Mouse (Mus musculus): Measurements from ENCODE around the gene Phf21a.

Phf21a gene

GRCm38 (mm10) chr2:92092817-92093216 lies at the start of gene Phf21a:
Phf21a (plus strand) TSS chr2:92093117.
- DNase-seq (ENCODE audit: low spot score), result no peak

- no peak for DNase-seq (ENCODE audit: low spot score)
These were observed 49.6 kb upstream of the Phf21a start for GRCm38 (mm10) chr2:92043285-92043684.

DNA sequence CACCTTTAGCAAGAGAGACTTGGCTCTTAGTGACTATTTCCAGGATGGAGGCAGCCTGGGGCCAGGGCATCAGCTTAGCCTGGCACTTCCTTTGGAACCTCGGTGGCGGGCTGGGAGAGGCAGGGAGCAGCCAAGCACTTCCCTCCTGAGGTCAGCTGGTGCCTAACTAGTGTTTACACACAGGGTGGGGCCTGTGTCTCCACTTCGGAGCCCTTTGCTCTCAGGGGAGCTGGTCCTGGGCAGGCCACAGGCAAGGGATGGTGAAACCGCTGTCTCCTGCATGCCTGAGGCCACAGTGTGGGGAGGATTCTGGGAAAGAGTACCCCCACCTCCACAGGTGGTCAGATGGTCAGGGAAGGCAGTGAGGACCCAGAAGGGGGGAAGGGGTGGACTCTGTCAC lies 45.3 kb upstream of the Phf21a start:
- no peak for DNase-seq (ENCODE audit: low spot score)

- no peak for DNase-seq (ENCODE audit: low spot score)
These were observed 44.8 kb upstream of the Phf21a start for GRCm38 (mm10) chr2:92048034-92048690.

DNA sequence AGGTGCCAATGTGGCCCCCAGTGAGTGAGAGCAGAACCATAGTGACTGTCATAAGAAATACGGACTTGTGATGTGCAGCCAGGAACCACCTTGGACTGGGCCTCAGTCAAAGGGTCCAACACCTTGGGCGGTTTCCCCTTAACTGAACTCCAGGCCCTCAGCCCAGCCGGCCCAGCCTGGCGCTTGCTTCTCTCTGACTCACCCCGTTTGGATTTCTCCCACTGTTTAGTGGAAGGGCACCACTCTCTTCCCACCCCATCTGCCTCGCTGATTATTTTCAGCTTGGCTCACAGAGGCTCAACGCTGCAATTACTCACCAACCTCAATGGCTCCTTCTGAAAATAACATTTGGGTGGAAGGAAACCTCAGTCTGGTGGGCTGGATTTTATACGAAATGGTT lies 40.7 kb upstream of the Phf21a start:
- DNase-seq (ENCODE audit: low spot score), result no peak

DNA sequence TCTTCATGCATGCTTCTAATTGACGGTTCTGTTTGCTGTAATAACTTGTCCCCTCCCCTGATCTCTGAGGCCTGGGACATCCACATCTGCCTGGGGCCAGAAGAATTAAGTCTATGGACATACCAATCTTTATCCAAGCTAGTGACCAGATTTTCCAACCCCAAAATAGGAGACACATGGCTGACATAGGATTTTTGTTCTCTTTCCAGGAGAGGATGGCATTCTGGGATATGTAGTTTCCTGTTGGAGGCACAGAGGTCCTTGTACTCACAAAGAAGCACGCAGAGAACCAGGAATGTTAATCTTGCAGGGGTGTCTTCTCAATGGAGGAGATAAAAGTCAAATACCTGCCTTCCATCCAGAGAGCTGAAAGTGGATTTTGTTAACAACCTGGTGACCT lies 40.2 kb upstream of the Phf21a start:
- no peak for DNase-seq (ENCODE audit: low spot score)

- DNase-seq (ENCODE audit: low spot score), result peak; percentile 80
These were observed 37.7 kb upstream of the Phf21a start for GRCm38 (mm10) chr2:92055101-92055813.

DNA sequence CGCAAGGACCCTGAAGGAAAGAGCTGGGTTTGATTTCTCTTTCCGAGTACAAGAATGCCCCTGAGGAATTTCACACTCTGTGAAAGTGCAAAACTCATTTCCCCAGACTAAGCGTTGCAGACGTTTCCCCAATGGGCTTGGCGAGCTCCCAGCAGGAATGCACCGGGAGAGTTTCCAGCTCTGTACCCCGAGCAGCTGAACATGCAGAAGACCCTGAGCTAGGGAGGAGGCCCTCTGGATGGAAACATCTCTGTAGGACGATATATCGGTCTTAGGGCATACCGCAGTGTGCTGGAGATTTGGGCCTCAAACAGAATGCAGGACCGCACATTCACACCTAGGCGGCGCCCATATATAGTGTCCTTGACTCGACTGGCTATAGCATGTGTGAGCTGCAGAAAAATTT lies 37.1 kb upstream of the Phf21a start:
- DNase-seq (ENCODE audit: low spot score), result peak; percentile 42

GRCm38 (mm10) chr2:92056760-92057159 lies 36.2 kb upstream of the Phf21a start:
- DNase-seq (ENCODE audit: low spot score), result no peak

- peak; percentile 89 for DNase-seq (ENCODE audit: low spot score)
These were observed 34.4 kb upstream of the Phf21a start for GRCm38 (mm10) chr2:92058469-92058868.

GRCm38 (mm10) chr2:92058936-92059335 lies 34.0 kb upstream of the Phf21a start:
- DNase-seq (ENCODE audit: low spot score), result no peak

DNA sequence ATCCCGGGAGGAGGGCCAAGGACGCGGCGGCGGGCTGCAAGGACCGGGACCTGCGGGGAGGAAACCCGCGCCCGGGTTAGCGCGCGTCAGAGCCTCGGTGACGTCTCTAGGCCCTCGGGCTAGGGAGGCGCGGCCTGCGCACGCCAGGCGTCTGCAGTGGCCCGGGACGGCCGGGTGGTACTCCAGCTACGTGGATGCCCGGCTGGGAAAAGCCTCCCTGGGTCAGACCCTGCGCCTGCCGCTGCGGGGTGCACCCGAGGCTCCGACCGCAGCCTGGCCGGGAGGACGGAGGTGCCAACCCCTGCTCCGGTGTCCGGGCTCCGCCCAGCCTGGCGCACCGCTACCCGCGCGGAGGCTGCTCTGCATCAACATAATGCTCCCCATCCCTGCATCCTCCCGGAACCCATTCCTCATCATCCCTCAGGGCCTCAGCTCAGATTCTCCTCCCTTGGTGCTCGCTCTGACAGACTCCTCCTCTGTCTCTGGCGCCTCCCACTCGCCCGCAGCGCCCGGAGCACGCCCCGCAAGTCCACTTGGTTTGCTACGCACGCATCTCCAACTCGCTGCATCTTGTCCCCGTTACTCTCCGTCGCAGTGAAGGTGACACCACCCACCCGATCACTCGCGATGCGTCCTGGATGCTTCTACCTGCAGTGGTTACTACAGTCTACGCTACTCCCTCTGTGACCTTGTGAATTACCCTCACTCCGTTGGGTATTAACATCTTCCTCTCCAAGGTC lies 33.3 kb upstream of the Phf21a start:
- peak; percentile 21 for DNase-seq (ENCODE audit: low spot score)

DNA sequence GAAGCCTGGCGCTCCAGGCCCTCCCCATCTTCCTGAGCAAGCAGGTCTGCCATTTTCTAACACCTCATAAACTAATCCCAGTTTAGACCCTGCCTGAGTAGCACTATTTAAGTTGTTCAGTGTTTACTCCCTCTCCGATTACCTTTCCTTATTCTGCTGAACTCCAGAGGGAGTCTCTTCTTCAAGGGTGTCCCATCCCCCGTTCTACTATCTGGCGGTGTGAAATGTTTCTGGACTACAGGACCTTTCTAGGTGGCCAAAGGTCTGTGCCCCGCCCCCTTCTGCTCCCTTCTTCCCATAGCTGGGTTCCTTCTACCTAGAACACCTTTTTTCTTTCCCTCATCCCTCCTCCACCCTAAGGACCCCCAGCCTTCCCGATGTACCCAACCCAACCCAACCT lies 32.6 kb upstream of the Phf21a start:
- no peak for DNase-seq (ENCODE audit: low spot score)

DNA sequence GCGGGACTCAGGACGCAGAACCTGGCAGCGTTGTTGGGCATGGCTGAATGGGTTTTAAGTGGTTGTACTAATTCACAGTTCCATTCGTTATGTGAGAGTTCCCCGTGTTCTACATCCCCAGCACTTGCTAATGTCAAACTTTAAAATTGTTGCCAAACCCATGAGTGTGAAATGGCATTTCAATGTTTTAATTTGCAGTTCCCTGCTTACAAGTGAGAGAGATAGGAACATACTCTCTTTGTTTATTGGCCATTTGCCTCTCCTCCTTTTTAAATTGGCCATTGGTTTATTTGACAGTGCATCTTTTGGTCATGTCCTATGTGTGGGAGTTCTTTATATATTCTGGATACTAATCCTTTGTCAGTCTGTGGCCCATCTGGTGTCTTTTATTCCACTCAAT lies 31.6 kb upstream of the Phf21a start:
- DNase-seq (ENCODE audit: low spot score), result no peak

DNA sequence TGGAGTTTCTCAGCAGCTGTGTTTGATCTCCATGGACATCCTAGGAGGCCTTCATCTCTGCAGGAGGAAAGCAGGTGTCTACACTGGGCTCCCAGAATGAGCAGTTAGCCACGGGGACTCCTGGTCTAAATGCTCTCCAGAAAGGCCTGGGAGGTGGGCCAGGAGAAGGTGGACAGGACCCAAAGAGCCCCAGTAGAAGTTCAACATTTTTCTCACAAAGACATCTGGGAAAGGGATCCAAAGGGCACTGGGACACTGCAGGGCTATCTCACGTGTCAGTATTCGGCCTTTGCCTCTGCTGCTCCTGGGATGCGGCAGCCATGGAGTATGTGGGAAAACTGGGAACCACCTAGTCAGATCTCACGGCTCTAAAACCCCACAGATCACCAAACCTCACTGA lies 29.8 kb upstream of the Phf21a start:
- no peak for DNase-seq (ENCODE audit: low spot score)

DNA sequence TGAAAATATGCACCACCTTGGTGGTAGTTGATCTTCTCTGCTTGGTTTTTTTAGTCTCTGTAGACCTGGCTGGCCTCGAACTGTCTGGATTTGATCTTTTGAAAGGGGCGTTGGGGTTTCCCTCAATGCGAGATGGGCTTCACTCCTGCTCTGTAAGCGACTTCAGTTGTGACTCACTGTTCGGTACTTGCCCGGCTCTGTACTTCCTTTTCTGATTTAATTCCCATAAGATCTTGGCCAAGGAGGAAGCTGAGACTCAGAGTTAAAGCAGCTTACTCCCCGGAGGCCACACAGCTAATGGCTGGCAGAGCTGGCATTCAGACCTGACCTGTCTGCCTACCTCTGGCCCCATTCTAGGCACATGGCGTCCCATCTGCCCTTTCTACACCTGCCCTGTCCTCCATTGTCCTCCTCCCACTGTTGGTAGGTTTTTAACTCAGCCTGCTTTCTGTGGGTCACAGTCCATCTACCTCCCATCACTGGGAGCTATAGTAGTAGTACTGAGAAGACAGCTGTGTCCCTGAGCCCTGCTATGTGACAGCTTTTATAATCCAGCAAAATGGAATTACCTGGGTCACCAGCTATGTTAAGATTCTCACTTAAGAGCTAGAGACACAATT lies 27.5 kb upstream of the Phf21a start:
- DNase-seq (ENCODE audit: low spot score), result no peak

GRCm38 (mm10) chr2:92065938-92066337 lies 27.0 kb upstream of the Phf21a start:
- DNase-seq (ENCODE audit: low spot score), result no peak

- no peak for DNase-seq (ENCODE audit: low spot score)
These were observed 26.0 kb upstream of the Phf21a start for GRCm38 (mm10) chr2:92066899-92067298.

DNA sequence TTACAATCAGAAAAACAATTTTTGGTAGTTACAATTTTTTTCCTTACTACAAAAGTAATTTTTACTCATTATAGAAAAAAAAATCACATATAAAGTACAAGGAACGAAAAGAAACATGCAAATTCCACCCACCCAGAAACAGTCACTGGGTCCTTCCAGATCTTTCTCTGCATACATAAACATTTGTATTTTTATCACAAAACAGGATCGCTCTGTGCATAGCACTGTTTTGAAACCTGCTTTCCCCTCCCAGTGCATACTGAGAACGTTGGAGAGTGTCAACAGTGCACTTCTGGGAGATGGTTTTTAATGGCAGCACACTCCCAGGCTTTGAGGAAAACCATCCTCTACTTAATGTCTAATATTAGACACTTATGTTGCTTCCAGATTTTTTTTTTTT lies 25.3 kb upstream of the Phf21a start:
- DNase-seq (ENCODE audit: low spot score), result no peak

DNA sequence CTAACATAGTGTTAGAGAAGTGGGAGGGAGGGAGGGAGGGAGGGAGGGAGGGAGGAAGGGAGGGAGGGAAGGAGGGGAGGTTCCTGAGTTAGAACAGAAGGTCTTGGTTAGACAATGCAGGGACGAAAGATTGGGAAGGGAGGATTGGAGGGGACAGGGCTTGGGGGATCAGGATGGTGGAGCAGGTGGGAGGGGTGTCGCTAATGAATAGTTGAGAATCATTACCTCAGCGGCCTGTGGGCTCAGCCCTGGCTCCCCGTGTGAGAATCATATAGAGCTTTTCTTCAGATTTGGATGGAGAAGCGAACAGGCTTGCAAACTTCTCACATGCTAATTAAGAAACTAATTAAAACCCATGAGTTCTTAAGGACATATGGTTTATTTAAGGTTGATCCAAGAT lies 23.3 kb upstream of the Phf21a start:
- no peak for DNase-seq (ENCODE audit: low spot score)

- DNase-seq (ENCODE audit: low spot score), result no peak
These were observed 21.8 kb upstream of the Phf21a start for GRCm38 (mm10) chr2:92071143-92071542.

- DNase-seq (ENCODE audit: low spot score), result no peak
These were observed 16.7 kb upstream of the Phf21a start for GRCm38 (mm10) chr2:92076086-92076692.
